Mouse (Mus musculus): ENCODE data around the gene Tmub1.

DNA sequence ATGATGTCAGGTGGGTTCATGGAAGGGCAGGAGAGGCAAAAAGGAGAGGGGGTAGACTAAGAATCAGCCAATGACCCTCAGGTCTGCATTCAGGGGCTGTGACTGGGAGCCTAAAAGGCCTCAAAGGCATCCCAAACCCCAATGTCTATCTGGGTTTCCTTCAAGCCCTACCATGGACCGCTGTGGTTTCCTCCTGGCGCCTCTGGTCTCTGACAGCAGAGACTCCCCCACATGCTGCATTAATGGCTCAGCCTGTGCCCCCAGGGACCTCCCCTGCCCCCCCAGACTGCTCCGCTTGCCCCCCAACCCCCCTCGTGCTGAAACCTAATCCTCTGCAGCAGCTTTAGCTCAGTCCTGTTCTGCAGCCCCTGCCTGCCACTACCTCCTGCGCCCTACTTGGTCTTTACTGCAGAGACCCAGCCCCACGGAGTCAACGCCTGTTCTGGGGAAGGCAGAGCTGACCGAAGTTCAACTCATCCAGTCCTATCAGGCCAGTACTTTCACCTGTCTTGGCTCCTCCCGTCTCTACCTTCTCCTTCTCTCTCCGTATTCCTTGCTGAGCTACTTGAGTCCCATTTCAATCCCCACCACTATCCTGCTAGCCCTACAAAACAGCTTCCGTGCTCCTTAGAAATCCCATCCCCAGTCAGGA, 34.5 kb downstream of the Tmub1 start, which contains the start of gene Asic3:
- TF ChIP-seq CTCF (IDR thresholded peaks at IDR 0.05; ENCODE audit: low read depth): no peak
- no peak for TF ChIP-seq EP300 (IDR thresholded peaks at IDR 0.05; ENCODE audit: low read depth)
